Mouse (Mus musculus) cerebellum, adult 9-11 months (tissue): Measurements from ENCODE around the gene Vpreb2.
"Not testable (repeated sequence)": the region's sequence is repeated elsewhere in the genome, so short reads cannot be mapped to it uniquely, and the experiment has no call there.

Experiments
- DNase-seq: peaks from one replicate; pipeline ENCODE4 v3.0.0; 2022

The Vpreb2 gene

DNA sequence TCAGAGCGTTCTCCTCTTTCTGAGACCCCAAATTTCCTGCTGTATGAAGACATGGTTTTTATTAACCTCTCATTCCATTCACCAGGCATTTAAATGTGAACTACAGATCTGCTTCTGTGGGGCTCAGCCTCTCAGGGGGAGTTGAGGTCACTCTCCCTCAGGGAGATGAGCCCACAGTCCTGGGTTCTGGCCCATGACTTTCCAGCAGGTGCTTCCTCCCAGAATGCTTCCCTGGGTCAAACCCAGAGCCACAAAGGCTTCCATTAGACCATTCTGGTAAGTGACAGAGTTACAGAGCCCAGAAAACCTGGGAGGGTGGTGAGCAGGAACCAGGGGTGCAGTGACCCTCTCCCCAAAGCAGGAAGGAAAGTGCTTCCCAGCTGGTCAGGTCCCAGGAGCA, at the start of gene Vpreb2:
Gene Vpreb2 (plus strand): TSS at position 301 of the 400 bp plus-strand sequence.
- DNase-seq, result no peak

DNA sequence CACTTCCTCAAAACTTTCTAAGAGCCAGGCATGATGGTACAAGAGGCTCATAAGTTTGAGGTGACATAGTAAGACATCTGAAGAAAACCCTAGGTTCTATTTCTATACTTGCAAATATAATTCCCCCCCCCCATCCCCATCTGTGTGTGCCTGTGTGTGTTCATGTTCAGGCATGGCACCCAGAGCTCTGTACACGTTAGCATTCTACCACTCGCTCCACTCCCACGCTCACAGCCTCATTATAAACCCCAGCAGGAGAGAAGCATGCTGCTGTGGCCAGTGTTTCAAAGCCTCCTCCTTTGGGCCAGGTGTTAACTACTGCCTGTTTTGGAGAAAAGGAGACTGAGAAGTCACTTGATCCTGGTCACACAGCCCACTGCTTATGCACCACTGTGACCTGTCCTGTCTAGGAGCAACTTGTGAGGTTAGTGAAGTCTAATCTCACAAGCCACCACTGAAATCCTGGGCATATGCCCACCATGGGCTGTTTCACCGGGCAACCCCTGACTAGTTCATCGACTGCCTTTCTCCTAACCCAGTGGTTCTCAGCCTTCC, 48.2 kb upstream of the Vpreb2 start:
- no peak for DNase-seq

DNA sequence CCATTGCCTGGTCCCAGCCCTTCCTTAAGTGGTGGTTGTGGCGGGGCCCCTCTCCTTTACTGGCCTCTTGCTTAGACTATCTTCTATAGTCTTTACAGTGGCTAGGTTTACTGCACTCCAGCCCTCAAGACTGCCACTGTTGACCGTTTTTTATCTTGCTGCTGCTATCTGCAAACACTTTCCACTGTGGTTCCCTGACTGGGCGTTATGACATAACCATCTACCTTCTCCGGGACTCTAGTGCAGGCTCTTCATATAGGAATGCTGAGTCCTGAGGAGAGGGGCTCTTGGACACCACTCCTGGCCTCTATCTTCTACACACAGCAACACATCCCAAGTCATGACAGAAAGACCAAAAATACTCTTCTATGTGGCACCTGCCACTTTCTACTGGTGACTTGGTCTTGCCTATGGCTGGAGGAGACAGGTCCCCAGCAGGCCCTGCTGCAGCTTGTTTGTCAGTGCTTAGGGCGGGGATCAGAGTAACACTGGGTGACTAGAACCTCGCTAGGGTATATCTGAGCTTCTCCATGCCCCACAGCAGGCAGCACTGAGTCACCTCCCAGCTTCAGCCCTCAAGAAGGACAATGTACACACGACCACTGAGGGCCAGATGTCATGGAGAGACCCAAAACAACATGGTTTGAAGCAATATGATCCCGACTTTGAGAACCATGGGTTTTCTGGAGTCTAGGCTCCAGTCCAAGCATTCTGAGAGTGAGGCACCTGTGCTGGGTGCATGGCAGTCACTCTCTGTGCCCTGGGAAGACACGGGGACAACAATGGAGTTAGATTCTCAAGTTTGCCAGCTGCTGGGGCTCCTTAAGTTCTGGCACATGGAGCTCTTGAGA, 46.4 kb upstream of the Vpreb2 start:
- DNase-seq, result no peak

DNA sequence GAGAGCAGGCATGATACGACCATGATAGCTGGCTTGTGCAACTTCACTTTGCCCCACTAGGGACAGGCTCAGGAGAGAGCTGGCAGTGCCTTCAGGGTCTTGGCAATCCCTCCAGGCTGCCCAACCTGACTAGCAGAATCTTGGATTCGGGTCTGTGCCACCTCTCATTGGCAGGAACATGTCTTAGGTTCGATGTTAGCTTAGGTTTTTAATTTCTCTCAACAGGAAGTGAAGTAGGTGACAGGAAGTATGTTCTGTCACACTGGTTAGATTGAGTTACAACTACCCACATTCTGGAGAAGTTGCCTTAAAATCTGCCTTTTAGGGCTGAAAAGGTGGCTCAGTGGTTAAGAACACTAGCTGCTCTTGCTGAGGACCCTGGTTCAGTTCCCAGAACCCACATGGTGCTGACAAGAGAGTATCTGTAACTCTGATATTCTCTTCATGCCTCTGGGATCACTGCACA, 45.8 kb upstream of the Vpreb2 start:
- DNase-seq, result no peak

DNA sequence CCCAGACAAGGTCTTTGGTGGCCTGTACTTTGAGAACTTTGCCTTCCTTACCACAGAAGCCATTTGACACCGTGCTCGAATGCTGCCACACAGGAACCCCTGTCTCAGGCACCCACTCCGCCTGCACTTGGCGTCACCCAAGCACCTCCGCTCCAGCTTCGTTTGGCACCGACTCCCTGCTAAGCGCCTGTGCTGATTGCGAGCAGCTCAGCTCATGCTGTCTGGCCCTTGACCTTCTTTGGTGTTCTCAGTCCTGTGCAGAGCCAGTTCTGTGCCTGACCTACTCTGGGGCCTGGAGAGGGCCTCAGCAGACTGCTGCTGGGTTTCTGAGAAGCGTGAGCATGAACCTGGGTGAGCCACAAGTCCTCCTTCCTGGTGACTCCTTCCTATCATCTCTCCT, 43.5 kb upstream of the Vpreb2 start:
- DNase-seq, result no peak

DNA sequence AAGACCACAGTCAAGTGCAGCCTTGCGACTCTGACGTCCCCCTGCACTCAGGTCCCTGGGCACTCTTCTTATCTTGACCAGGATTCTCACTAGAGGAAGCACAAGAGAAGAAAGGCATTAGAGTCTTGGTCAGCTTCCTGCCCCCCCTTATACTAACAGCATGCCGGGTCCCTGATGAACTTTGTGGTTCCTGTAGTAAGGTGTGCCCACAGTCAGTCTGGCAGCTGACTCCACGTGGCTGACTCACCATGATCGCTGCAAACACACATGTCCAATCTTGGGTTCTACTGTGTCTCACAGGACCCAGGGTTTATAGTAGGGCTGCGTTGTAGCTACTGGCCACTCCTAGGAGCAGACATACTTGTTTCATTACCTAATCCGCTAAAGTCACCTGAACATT, 42.0 kb upstream of the Vpreb2 start:
- no peak for DNase-seq

DNA sequence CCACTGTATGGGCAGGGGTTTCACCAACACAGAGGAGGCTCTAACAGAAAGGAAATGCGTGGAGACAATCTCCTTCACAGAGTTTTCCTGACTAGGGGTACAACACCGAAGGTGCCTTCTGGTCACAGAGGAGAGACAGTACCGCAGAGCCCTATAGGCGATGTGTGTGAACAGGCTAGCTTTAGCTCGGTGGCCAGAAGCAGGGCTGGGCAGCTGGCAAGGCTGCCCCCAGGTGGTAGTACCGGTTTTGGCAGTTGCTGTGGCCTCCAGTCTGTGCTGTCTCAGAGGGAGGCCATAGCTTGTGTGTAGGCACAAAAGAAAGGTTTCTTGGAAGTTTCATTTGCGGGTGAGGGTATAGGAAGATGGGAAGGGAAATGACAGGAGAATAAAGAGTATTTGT, 41.4 kb upstream of the Vpreb2 start:
- peak; percentile 74 for DNase-seq

DNA sequence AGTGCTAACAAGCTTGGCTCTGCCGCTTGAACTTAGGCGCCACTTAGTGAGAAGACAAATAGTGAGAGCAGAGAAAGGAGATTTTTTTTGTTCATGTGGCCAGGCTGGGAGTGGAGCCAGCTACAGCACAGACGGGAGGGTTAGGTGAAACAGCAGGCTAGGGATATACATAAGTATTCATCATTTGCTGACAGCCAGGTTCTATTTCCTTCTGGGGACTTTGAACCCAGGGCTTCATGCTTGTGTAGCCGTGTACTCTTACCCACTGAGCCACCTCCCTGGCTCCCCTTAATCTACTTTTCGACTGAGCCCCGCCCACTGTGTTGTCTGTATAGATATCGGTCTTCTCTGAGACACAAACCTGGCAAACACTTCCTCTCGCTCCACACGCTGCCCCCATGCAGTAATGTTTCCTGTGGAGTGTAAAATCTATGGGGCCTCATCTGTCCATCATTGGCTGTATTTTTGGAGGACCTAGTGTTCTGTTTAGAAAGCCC, 40.9 kb upstream of the Vpreb2 start:
- no peak for DNase-seq

DNA sequence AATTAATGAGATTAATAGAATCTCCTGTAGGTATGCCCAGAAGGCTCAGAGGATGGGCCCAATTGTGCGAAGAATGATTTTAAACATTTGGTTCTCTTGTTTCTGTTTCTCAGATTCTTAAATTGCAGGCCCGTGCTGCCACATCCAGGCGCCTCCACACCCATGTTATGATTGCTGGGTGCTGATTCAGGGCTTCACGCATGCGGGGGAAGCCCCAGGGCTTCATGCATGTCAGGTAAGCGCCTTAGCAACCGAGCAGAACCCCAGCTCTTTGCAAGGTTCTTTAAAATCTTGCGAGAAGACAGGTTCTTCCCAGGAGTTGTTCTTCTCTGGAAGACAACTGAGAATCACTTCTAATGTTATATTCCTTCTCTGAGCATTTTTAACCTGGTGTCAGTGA, 36.8 kb upstream of the Vpreb2 start:
- DNase-seq, result no peak

DNA sequence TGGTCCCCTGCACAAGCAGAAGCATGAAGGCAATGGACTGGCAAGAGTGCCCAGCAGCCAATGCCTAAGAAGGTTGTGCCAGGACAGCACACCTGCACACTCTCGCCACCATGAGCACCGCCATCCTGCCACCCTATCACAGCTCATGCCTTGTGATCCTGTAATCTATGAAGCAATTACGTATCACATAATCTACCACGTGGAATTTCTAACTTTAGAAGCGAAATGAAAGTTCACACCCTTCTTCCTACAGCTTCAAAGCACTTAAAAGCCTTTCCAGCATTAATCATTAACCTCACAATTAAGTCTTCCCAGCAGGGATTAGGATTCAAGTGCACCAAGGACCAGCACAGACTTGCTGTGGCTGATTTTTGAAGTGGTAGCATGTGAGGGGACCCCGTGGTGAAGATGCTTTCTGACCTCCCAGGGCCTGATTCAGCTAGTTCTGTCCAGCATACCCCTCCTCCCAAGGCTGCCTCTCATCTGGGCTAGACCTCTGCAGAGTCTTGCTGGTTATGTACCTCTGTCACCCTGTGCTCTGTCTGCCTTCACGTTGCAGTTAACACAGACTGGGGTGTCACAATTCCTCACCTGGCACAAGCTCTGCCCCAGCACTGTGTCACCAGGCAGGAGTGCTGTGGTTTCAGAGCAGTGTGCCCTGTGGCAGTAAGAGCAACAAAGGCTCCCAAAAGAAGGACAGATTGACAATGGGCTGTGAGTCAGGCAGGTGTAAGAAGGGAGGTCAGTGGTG, 35.0 kb upstream of the Vpreb2 start:
- no peak for DNase-seq

DNA sequence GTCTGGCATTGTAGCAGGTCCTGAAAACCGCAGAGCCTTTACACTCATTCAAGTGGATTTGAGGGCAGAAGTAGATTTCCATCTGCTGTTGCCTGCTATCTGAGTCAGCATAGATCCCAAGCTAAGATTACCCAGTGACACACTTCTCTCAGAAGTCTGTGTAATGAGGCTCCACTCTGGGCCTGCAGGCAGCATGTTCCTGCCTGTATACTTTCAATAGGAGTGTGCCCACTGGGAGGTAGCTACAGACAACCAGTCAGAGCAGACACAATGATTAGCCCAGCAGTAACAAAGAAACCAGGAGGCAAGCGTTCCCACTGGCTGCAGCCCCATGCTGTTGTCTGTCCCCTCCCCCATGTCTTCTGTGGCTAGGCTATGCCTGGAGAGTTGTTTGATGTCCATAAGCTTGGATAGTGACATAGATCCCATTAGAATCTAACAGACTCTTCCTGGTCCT, 30.8 kb upstream of the Vpreb2 start:
- DNase-seq, result no peak

DNA sequence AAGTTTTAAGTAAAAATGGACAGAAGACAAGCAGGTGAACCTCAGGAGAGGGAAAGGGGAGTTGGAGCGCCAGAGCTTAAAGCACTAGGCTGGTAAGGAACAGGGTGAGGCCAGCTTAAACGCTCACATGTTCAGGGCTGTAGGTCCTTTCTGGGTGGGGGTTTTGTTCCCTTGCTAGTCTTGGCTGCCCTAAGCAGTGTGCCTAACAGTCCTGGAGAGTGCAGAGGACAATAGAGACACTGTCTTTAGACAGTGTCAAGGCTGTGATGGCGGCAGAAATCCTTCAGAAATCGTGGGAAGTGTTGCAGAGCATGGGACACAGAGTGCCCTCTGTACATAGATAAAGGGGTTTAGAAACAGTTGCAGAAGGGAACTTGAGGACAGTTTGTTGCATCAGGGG, 30.2 kb upstream of the Vpreb2 start:
- DNase-seq, result no peak

DNA sequence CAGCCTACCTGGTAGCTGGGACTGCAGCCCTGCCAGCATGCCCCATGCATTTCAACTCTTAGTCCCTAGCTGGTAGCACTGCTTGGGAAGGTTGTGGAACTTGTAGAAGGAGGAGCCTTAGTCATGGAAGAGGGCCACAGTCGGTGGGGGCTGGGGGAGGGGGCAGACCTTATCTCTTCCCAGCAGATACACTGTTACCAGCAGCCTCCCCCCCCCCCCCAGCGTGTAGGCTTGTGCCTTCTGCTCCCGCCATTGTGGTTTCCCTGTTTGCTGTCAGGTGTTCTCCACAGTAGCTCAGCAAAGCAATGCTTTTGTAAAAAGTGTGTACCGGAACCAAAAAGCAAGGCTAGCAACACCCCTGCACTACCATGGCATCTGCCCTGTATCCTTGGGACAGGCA, 28.6 kb upstream of the Vpreb2 start:
- no peak for DNase-seq

DNA sequence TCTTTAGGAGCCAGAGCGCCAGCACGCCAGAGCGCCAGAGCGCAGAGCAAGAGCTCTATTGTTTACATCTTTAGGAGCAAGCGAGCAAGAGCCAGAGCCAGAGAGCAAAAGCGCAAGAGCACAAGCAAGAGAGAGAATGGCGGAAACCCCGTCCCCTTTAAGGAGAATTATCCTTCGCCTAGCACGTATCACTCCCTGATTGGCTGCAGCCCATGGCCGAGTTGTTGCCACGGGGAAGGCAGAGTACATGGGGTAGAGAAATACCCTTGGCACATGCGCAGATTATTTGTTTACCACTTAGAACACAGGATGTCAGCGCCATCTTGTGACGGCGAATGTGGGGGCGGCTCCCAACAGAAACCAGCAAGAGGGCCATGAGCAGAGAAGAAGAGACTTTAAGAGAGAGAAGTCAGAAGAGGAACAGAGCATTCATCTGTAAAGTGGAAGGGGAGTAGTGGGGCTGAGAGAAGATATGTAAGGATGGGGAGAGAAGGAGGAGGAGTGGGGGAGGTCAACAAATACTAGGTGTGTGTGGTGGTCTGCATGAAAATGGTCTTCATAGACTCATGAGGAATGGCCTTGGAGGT, 24.1 kb upstream of the Vpreb2 start:
- not testable (repeated sequence) for DNase-seq

DNA sequence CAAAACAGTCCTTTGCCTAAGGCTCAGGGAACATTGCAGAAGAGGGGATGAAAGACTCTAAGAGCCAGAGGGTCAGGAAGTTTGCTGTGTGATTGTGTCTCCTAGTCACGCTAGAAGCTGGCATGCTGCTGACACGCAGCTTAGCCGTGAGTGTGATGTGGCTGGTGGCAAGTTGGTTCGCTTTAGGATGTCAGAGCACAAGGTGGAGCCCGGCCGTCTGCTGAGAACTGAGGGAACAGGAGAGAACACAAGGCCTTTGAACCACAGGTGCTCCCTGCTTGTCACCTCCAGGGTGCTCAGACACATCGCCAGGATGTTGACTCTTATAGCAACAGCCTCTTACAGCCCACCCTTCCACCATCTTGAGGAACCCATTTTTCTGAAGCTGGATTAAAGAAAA, 18.1 kb upstream of the Vpreb2 start:
- no peak for DNase-seq

DNA sequence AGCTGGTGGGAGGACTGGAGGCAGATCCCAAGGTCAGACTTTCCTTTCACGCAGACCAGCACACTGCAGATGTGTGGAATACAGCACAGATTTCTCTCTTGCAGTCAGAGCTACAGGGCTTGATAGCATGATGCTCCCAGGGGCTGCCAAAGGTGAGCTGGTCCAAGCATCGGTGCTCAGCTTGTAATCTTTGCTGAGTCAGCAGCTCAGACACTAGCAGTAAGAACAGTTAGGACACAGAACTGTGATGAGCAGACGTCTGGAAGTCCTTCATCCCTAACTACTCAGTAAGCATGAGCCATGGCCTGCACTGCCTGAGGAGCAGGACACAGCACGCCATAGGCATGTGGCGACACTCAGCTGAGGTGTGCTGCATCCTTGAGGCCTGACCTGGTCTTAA, 8.4 kb upstream of the Vpreb2 start:
- no peak for DNase-seq

DNA sequence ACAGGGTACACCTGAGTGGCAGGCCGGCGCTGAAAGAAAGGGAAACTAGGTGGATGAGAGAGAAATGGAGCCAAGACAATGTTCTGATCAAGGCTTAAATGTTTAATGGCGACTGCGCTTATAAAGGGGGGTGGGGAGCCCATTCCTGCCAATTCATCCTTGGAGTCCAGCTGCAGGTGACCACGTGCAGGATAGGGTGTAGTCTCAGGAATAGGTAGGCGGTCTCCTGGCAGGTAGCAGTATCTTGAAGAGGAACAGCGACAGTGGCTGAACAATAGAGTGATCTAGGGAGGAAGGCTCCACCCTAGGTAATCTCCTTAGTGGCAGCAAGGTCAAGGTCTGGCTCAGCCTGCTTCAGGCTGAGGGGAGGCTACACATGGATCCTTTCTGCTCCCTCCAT, 2.4 kb upstream of the Vpreb2 start:
- DNase-seq, result not testable (repeated sequence)

DNA sequence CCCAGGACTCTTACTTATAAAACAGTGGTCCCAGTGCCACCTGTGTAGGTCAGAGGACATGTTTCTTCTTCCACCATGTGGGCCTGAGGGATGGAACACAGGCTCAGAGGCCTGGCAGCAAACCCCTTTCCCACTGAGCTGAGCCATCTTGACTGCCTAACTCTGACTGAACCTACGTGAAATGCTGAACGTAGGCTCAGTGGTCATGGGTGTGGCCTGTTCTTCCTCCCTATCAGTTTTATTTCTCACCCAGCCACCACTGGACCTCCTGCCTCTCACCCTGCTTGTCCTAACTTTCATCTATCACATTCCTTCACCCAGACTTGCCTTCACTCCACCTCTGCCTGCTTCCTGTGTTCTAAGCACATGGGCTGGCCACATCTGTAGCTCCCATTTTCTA, 3.0 kb downstream of the Vpreb2 start:
- no peak for DNase-seq

DNA sequence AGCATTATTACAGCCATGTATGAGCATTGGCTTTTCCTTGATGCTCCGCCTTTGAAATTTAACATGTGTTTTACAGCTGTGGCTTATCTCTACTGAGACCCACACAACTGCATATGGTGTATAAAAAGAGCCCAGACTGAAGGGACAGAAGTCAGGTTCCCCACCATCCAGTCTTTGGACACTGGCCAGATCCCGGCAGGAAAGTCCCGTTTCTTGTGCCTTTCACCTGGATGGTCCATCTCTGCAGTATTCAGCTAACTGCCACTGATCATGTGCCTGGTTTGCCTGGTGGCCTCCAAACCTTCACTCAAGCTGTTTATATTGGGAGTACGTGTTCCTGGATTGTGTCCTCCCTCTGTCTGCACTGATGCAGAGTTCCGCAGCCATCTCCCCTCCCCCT, 4.0 kb downstream of the Vpreb2 start:
- no peak for DNase-seq

DNA sequence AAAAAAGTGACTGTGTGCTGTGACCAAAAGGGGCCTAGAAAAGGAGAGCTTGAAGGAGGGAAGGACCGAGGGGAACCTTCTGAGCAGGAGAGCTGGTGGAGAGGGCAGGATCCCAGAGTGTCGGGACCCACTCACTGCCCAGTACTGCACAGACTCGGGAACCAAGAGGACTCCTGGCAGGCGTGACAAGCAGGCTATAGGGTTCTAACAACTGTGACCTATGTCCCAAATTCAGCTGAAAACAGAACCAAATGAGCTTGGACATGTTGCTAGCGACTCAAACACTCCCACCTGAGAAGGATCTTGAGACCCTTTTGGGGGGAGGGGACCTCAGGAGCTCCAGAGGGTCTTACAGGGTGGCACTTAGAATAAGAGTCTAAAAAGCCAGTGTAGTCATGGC, 4.8 kb downstream of the Vpreb2 start:
- DNase-seq, result no peak

DNA sequence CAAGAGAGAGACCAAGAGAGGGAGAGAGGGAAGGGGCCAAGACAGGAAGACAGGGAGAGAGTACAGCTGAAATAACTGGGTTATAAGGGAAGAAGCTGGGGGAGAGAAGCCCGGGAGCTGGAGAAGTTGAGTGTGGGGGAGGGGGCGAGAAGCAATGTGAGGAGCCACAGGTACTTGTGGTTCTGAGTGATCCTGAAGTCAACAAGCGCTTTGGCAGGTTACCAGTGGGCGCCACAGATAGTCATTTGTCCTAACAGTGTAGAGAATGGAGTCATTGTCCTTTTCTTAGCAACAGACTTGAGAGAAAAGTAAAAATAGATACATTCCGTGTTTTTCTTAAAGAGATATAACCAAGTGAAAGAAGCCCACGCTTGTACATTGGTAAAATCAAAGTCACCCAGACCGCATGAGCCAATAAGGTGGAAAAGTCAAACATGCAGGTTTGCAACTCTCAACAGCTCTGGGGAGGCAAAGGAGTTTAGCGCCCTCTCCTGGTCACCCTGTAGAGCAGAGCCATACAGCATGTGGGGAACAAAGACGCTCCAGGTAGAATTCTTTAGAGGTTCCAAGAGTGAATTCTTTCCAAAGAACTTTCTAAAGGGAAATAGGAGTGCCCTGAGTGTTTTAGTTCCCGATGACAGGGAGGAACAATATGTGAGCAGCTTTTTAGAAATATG, 6.4 kb downstream of the Vpreb2 start:
- peak; percentile 42 for DNase-seq

DNA sequence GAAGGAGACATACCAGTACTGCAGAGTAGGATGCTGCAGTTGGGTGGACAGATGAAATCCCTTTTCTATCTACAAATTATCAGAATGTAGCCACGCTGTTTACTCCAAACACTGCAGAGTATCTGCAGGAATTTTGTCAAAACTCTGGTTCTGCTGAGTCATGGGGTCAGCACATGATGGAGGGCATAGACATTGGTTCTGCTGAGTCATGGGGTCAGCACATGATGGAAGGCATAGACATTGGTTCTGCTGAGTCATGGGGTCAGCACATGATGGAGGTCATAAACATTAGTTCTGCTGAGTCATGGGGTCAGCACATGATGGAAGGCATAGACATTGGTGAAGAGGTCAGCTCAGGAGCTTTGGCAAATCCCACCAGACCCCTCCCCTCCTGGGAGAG, 7.5 kb downstream of the Vpreb2 start:
- DNase-seq, result no peak

DNA sequence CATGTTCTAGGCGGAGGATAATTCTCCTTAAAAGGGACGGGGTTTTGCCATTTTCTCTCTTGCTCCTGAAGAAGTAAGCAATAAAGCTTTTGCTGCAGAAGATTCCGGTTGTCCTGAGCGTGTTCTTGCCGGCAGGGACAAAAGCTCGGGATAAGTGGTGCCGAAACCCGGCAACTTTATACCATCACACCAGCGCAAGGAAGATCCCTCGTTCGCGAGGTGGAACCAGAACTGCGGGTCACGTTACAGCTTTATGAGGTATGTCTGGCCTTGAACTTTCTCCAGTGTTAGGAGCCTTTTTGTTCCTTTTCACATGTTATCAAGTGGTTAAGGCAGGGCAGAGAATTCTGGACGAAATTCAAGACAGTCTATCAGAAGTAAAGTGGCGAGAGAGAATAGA, 12.1 kb downstream of the Vpreb2 start:
- DNase-seq, result not testable (repeated sequence)
